Mouse (Mus musculus): ENCODE results near the gene Fkbp6. TPM values are rescaled to one million over a fixed set of nuclear protein-coding genes. Genes with fewer than 3 reads are reported as not detected.

Fkbp6 gene
- polyA plus RNA-seq, 1 experiment from 2014 or later, result 1.2 TPM

DNA sequence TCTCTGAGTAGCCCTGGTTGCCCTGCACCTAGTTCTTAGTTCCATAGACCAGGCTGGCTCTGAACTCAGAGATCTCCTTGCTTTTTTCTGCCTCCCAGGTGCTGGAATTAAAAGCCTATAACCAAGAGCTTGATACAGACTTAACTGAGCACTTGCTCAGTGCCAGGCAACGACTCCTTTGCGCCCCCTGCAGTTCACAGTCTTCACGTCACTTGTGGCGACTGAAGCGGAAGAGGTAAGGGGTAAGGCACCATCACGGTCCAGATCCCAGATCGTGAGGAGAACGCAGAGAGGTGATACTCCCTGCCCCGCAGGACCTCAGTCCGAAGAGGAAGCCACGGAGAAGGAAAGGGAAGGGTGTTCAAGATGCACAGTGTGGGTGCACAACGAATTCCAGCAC, 92.3 kb downstream of the Fkbp6 start:
- Histone ChIP-seq H3K27ac (replicated peaks) (no peak overlapping the region), H3K36me3 (ENCODE audit: control insufficient read depth, insufficient read depth, low read length) (no peaks in the 10 kb centered on the region), H3K4me3 (ENCODE audit: low read depth, low read length) (no peak overlapping the region), H3K4me1 (replicated peaks; ENCODE audit: control insufficient read depth, insufficient read depth) (no peaks in the 10 kb centered on the region; the same call in 1 of the 2 replicates), H3K27me3 (ENCODE audit: control insufficient read depth, insufficient read depth, low read length) (no peaks in the 10 kb centered on the region), H3K4me2 (replicated peaks; ENCODE audit: low read depth) (no peak overlapping the region), H3K9ac (ENCODE audit: low read length) (no peak overlapping the region), H3K9me3 (ENCODE audit: control insufficient read depth, low read length) (no peaks in the 10 kb centered on the region)
- 85% methylated on average over 12 of the region's 12 CpGs for WGBS
- ATAC-seq (ENCODE audit: low FRiP score, low TSS enrichment) (no peak), DNase-seq (ENCODE audit: low spot score) (no peak)
- TF ChIP-seq EP300 (optimal IDR thresholded peaks at IDR 0.05), result no peak
- peak; percentile 27 for TF ChIP-seq CTCF (IDR thresholded peaks at IDR 0.05; ENCODE audit: low read depth)

DNA sequence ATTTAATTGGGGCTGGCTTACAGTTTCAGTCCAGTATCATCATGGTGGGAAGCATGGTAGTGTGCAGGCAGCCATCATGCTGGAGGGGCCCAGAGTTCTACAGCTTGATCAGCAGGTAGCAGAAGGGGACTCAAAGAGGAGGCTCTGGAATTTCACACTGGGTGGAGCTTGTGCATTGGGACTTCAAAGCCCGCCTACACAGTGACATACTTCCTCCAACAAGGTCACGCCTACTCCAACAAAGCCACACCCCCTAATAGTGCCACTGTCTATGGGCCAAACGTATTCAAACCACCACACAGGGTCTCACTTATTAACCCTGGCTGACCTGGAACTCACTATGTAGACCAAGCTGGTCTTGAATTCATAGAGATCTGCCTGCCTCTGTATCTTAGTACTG, 93.7 kb downstream of the Fkbp6 start:
- H3K4me3 ChIP-seq (ENCODE audit: low read depth, low read length), result no peak overlapping the region
- no peaks in the 10 kb centered on the region for H3K36me3 ChIP-seq (ENCODE audit: control insufficient read depth, insufficient read depth, low read length)
- ATAC-seq (ENCODE audit: low FRiP score, low TSS enrichment) (no peak), DNase-seq (ENCODE audit: low spot score) (no peak)
- H3K27me3 ChIP-seq (ENCODE audit: control insufficient read depth, insufficient read depth, low read length), result no peaks in the 10 kb centered on the region
- no peaks in the 10 kb centered on the region for H3K9me3 ChIP-seq (ENCODE audit: control insufficient read depth, low read length)
- H3K27ac ChIP-seq (replicated peaks), result no peak overlapping the region
- no peak overlapping the region for H3K9ac ChIP-seq (ENCODE audit: low read length)
- H3K4me1 ChIP-seq (replicated peaks; ENCODE audit: control insufficient read depth, insufficient read depth), result no peaks in the 10 kb centered on the region; the same call in none of the 2 replicates
- TF ChIP-seq CTCF (IDR thresholded peaks at IDR 0.05; ENCODE audit: low read depth) (no peak), EP300 (optimal IDR thresholded peaks at IDR 0.05) (no peak)
- H3K4me2 ChIP-seq (replicated peaks; ENCODE audit: low read depth), result no peak overlapping the region
- WGBS, result 82% methylated on average over 3 of the region's 3 CpGs

DNA sequence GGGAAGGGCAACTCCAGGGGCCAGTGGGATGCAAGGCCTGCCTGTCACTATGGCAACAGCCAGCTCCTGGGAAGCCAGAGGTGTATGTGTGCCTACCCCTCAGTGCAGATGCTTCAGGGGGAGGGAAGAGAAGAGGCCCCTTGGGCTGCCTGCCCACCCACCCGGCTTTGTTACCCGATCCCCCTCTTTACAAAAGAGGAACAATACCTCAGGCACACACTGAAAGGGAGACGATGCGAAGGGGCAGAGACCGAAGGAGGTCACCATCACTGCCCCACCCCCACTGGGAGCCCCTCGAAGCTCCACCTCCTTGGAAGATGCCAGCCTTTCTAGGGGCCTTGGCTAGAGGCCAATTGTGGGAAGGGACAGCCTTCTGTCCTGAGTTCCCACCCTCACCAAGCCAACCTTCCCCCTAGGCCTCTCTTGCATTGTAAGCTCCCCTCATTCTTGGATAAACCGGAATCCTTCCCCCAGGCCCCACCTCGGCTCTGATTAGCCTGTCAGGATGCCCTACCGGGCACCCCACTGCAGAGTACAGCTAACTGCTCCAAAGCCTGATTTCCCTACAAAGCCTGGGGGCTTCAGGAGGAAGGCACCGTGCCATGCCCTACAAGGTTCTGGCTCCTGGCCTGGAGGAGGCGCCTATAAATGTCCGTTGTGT, 96.0 kb downstream of the Fkbp6 start:
- Histone ChIP-seq H3K27ac (replicated peaks) (no peak overlapping the region), H3K36me3 (ENCODE audit: control insufficient read depth, insufficient read depth, low read length) (no peaks in the 10 kb centered on the region), H3K4me2 (replicated peaks; ENCODE audit: low read depth) (no peak overlapping the region), H3K9ac (ENCODE audit: low read length) (no peak overlapping the region), H3K4me1 (replicated peaks; ENCODE audit: control insufficient read depth, insufficient read depth) (peaks cover 4% of the 10 kb centered on the region), H3K27me3 (ENCODE audit: control insufficient read depth, insufficient read depth, low read length) (peaks cover 5% of the 10 kb centered on the region; the same call in 1 of the 2 replicates), H3K9me3 (ENCODE audit: control insufficient read depth, low read length) (no peaks in the 10 kb centered on the region), H3K4me3 (ENCODE audit: low read depth, low read length) (no peak overlapping the region)
- DNase-seq (ENCODE audit: low spot score) (no peak), ATAC-seq (ENCODE audit: low FRiP score, low TSS enrichment) (no peak)
- WGBS, result 25% methylated on average over 12 of the region's 12 CpGs
- TF ChIP-seq CTCF (IDR thresholded peaks at IDR 0.05; ENCODE audit: low read depth) (no peak), EP300 (optimal IDR thresholded peaks at IDR 0.05) (no peak)

DNA sequence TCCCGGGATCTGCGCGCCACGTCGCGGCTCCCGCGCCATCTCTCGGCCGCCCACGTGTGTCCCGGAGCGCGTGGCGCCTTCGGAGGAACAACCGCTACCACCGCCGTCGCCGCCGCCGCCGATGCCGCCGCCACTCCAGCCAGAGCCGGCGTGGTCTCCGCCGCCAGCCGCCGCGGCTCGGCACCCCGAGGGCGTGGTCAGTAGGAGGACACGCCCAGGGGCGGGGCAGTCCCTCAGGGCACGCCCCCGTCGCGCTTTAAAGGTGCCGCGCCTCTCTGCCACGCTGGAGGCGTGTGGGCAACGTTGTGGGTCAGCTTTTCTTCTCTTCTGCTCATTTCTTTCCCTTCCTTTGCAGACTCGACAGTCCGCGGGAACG, 98.8 kb downstream of the Fkbp6 start, which contains the start of gene Fzd9:
Fzd9 (minus strand) TSS at position 152 of the 376 bp plus-strand sequence.
- peaks cover 5% of the 10 kb centered on the region; the same call in 1 of the 2 replicates for H3K27me3 ChIP-seq (ENCODE audit: control insufficient read depth, insufficient read depth, low read length)
- peak within 1 kb of the TSS; percentile 45 for H3K9ac ChIP-seq (ENCODE audit: low read length)
- WGBS, result under 1% methylated on average over 49 of the region's 51 CpGs
- H3K4me1 ChIP-seq (replicated peaks; ENCODE audit: control insufficient read depth, insufficient read depth), result peaks cover 4% of the 10 kb centered on the region; the same call in 1 of the 2 replicates
- peak; percentile 92 for ATAC-seq (ENCODE audit: low FRiP score, low TSS enrichment)
- peak within 1 kb of the TSS; percentile 52 for H3K4me3 ChIP-seq (ENCODE audit: low read depth, low read length)
- no peaks in the 10 kb centered on the region for H3K9me3 ChIP-seq (ENCODE audit: control insufficient read depth, low read length)
- no peak within 1 kb of the TSS for H3K27ac ChIP-seq (replicated peaks)
- peak; percentile 89 for DNase-seq (ENCODE audit: low spot score)
- H3K36me3 ChIP-seq (ENCODE audit: control insufficient read depth, insufficient read depth, low read length), result no peaks in the 10 kb centered on the region; the same call in 1 of the 2 replicates
- peak within 1 kb of the TSS; percentile 95 for H3K4me2 ChIP-seq (replicated peaks; ENCODE audit: low read depth)
- TF ChIP-seq EP300 (optimal IDR thresholded peaks at IDR 0.05) (no peak), CTCF (IDR thresholded peaks at IDR 0.05; ENCODE audit: low read depth) (no peak)

DNA sequence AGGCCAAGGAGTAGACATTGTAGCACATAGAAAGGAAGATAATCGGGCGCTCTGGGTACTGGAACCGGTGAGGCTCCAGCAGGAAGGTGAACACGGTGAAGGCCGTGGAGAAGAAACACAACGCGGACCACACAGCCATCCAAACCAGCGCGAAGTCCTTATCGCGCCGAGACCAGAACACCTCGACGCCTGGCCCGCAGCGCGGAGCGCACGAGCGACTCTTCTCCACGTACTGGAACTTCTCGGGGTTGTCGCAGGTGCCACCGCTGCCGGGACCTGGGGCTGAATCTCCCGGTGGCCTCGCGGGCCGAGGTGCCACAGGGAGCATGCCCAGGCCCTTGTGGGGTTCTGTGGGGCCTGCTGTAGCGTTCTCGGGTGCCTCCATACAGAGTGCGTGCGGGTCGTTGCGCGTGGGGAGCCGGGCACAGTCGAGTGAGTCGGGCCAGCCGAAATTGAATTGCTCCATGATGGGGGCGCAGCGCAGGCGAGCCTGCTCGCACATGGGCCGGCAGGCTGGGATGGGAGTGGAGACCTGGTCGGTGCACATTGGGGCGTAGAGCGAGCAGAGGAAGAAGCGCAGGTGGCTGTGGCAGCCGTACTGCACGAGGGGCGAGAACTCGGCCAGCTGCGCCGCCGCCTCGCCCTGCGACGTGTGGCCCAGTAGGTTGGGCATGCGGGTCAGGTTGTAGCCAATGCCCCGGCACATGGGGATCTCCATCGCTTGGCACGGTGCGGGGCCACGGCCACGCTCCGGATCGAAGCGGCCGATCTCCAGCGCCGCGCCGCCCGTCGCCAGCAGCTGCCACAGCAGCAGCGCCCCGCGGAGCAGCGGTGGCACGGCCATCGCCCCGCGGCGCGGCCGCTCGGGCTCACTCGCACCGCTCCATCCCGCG, 99.4 kb downstream of the Fkbp6 start:
- TF ChIP-seq EP300 (optimal IDR thresholded peaks at IDR 0.05), result no peak
- TF ChIP-seq CTCF (IDR thresholded peaks at IDR 0.05; ENCODE audit: low read depth), result no peak
- Histone ChIP-seq H3K36me3 (ENCODE audit: control insufficient read depth, insufficient read depth, low read length) (no peaks in the 10 kb centered on the region; the same call in 1 of the 2 replicates), H3K4me2 (replicated peaks; ENCODE audit: low read depth) (peak overlapping the region; percentile 95), H3K9ac (ENCODE audit: low read length) (peak overlapping the region; percentile 45), H3K27me3 (ENCODE audit: control insufficient read depth, insufficient read depth, low read length) (peaks cover 5% of the 10 kb centered on the region; the same call in 1 of the 2 replicates), H3K4me1 (replicated peaks; ENCODE audit: control insufficient read depth, insufficient read depth) (peaks cover 4% of the 10 kb centered on the region; the same call in 1 of the 2 replicates), H3K4me3 (ENCODE audit: low read depth, low read length) (peak overlapping the region; percentile 52), H3K27ac (replicated peaks) (no peak overlapping the region), H3K9me3 (ENCODE audit: control insufficient read depth, low read length) (no peaks in the 10 kb centered on the region)
- WGBS, result 3% methylated on average over 62 of the region's 92 CpGs
- DNase-seq (ENCODE audit: low spot score) (peak; percentile 38), ATAC-seq (ENCODE audit: low FRiP score, low TSS enrichment) (peak; percentile 53)

All from stomach, postnatal 0 days (tissue).